Mouse (Mus musculus) right cerebral cortex, postnatal 14 days (tissue): ENCODE data around the gene Trappc6a.

ENCODE experiments used
- DNase-seq: peaks from one replicate; pipeline ENCODE4 v3.0.0; 2022

Gene Trappc6a

GRCm38 (mm10) chr7:19562643-19563410 lies 54.6 kb downstream of the Trappc6a start, which contains the start of gene Ppp1r37:
Gene Ppp1r37, minus strand, starts transcription at chr7:19563076.
- DNase-seq: no peak

- DNase-seq: no peak
Measured at GRCm38 (mm10) chr7:19563884-19564283, 55.7 kb downstream of the Trappc6a start.

GRCm38 (mm10) chr7:19564455-19564854 lies 56.3 kb downstream of the Trappc6a start:
- no peak for DNase-seq
